Mouse (Mus musculus) monocyte, adult 2 months (primary cell): ENCODE results near the gene Kirrel3.

ENCODE experiments used
- DNase-seq, 2 experiments: peaks; one replicate each; pipeline ENCODE4 v3.0.0; 2022; ENCODE audit warnings: low spot score in 2 of 2, low read depth in 1 of 2

The Kirrel3 gene

GRCm38 (mm10) chr9:34593889-34594288 lies 108.2 kb downstream of the Kirrel3 start:
- no peak for DNase-seq

GRCm38 (mm10) chr9:34600326-34600725 lies 114.6 kb downstream of the Kirrel3 start:
- no peak for DNase-seq

- DNase-seq: no peak
Measured at GRCm38 (mm10) chr9:34603750-34604149, 118.1 kb downstream of the Kirrel3 start.

- DNase-seq: no peak
Measured at GRCm38 (mm10) chr9:34604931-34605330, 119.2 kb downstream of the Kirrel3 start.

GRCm38 (mm10) chr9:34605486-34605885 lies 119.8 kb downstream of the Kirrel3 start:
- no peak for DNase-seq

- no peak for DNase-seq
Measured at GRCm38 (mm10) chr9:34607976-34608375, 122.3 kb downstream of the Kirrel3 start.

- DNase-seq: no peak
Measured at GRCm38 (mm10) chr9:34612886-34613769, 127.4 kb downstream of the Kirrel3 start.

GRCm38 (mm10) chr9:34618099-34618498 lies 132.4 kb downstream of the Kirrel3 start:
- DNase-seq: no peak

- no peak for DNase-seq
Measured at GRCm38 (mm10) chr9:34619913-34620312, 134.2 kb downstream of the Kirrel3 start.

GRCm38 (mm10) chr9:34623526-34623925 lies 137.8 kb downstream of the Kirrel3 start:
- DNase-seq: no peak

GRCm38 (mm10) chr9:34624021-34624420 lies 138.3 kb downstream of the Kirrel3 start:
- no peak for DNase-seq

- DNase-seq: no peak
Measured at GRCm38 (mm10) chr9:34628841-34629240, 143.1 kb downstream of the Kirrel3 start.

GRCm38 (mm10) chr9:34635696-34636095 lies 150.0 kb downstream of the Kirrel3 start:
- no peak for DNase-seq

- no peak for DNase-seq
Measured at GRCm38 (mm10) chr9:34643917-34644316, 158.2 kb downstream of the Kirrel3 start.

- no peak for DNase-seq
Measured at GRCm38 (mm10) chr9:34644392-34644791, 158.7 kb downstream of the Kirrel3 start.

GRCm38 (mm10) chr9:34646831-34647230 lies 161.1 kb downstream of the Kirrel3 start:
- no peak for DNase-seq

GRCm38 (mm10) chr9:34652278-34652677 lies 166.6 kb downstream of the Kirrel3 start:
- no peak for DNase-seq

GRCm38 (mm10) chr9:34653141-34653540 lies 167.4 kb downstream of the Kirrel3 start:
- no peak for DNase-seq

- DNase-seq: no peak
Measured at GRCm38 (mm10) chr9:34660566-34660965, 174.9 kb downstream of the Kirrel3 start.

GRCm38 (mm10) chr9:34663412-34663811 lies 177.7 kb downstream of the Kirrel3 start:
- DNase-seq: no peak

- no peak for DNase-seq
Measured at GRCm38 (mm10) chr9:34665361-34666129, 179.9 kb downstream of the Kirrel3 start.

GRCm38 (mm10) chr9:34667182-34667581 lies 181.5 kb downstream of the Kirrel3 start:
- DNase-seq: no peak
